Mouse (Mus musculus): Measurements from ENCODE around the gene Map6.

DNA sequence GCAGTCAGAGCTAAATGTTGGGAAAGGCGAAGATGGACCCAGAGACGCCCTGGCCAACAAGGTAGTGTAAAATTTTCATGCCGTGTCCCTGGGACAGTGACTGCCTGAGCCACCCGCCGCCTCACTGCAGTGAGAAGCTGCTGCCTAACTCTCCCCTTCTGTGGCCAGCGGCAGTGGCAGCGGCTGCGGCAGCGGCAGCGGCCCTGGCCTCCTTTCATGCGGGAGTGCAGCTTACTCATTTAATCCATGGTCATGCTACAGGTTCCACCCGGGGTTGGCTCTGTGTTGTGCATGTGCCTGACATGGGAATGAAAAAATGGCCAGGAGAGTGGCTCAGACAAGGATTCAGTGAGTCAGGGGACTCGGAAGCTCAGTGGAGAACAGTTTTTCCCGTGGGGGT is 53.3 kb downstream of the Map6 start:
- no peak for TF ChIP-seq POLR2A (IDR thresholded peaks at IDR 0.05; ENCODE audit: borderline replicate concordance, extremely low read depth, insufficient read depth, insufficient read length, poor library complexity, severe bottlenecking)
- TF ChIP-seq CTCF (IDR thresholded peaks at IDR 0.05; ENCODE audit: borderline replicate concordance, extremely low read depth, insufficient read depth, insufficient read length), result no peak
